Mouse (Mus musculus): ENCODE measurements around the gene Gm8113. TPM values are rescaled to one million over a fixed set of nuclear protein-coding genes. Genes with fewer than 3 reads are reported as not detected.

Gene Gm8113
- 0.04 and 0.17 TPM in 2 replicates for polyA plus RNA-seq (2012; ENCODE audit: low replicate concordance)

DNA sequence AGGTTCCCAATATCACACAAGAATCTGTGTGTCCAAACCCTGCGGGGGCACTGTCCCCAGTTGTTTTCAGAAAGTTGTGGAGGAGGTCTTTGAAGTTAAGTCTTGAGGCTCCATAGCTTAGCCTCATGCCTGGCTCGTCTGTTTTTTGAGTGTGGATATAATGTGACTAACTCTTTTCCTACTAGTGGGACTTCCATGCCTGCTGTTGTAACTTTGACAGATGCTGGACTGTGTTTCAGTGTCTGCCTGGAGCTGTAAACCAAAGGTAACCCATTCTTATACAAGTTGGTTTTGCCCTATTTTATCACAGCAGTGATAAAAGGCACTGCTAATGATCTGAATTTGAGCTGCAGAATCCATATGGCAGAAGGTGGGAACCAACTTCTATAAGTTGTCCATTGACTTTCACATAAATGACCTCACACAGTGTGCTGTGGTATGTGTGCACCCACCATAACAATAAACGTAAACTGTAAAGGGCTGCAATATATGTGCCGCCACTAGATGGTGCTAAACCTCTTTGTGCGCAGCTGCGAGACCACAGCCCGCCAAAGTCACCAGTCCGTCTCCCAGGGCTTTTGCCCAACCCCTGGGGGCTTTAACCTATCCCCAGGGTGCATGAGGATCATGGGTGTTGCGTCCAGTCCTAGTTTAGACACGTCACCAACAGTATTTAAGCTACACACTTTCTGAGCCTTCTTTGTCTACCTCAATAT lies at the start of gene Gm8113:
Gene Gm8113 (plus strand): TSS at position 703 of the 716 bp plus-strand sequence.

DNA sequence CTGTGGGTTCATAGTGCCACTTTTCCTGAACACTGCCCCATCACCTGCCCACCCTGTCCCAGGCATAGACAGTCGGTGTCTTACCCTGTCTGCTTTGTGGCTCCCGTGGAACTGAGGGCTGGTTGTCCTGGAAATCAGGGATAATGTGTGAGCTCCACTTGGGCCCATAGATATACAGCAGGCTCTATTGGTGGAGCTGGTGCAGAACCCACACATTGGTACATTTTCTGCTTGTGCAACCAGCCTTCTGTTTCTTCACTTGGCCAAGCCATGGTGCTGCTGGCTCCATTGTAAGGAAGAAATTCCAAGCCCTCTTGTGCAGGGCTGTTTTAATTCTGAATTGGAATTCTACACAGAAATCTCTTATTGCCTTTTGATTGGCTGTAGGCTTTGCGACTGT lies 49.8 kb upstream of the Gm8113 start, which contains the start of gene Ear1:
Gene Ear1 (minus strand): TSS at position 101 of the 400 bp plus-strand sequence.

DNA sequence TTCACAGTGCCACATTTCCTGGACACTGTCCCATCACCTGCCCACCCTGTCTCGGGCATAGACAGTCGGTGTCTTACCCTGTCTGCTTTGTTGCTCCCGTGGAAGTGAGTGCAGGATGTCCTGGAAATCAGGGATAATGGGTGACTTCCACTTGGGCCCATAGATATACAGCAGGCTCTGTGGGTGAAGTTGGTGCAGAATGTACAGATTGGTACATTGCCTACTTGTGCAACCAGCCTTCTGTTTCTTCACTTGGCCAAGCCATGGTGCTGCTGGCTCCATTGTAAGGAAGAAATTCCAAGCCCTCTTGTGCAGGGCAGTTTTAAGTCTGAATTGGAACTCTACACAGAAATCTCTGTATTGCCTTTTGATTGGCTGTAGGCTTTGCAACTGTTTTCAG lies 1.7 kb upstream of the Gm8113 start, which contains the start of gene Ear10:
Gene Ear10 (minus strand): TSS at position 101 of the 400 bp plus-strand sequence.

DNA sequence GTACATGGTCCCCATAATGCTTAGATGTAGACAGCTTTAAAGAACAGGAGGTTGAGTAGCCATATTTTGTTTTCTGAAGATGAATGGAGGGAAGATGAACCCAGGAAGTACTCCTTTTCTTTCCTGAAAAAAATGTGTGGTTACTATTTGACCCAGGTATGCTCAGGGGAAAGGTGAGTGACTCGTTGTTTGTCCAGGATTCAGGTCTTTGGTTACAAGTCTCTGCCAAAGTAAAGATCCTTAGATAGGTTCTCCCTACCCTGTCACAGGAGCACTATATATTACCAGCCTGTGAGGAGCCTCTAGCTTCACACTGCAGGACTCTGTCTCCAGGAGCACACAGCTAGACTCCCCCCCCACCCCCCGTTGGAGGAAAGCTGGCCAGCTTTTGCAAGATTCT lies 31.6 kb downstream of the Gm8113 start, which contains the start of gene Ang5:
Gene Ang5 (plus strand): TSS at position 301 of the 400 bp plus-strand sequence.

Other genes with a start within 250 kb of the Gm8113 start
- not detected in 2 replicates for gene Gm8165, start 248.2 kb upstream of the Gm8113 start, polyA plus RNA-seq (2012; ENCODE audit: low replicate concordance)
- 0.08 TPM in 1 of 2 replicates, not detected in the other for gene Gm7324, start 227.6 kb upstream of the Gm8113 start, polyA plus RNA-seq (2012; ENCODE audit: low replicate concordance)
- not detected in 2 replicates for gene Gm16506, start 197.9 kb upstream of the Gm8113 start, polyA plus RNA-seq (2012; ENCODE audit: low replicate concordance)
- gene Gm6526, start 177.5 kb upstream of the Gm8113 start, polyA plus RNA-seq (2012; ENCODE audit: low replicate concordance): not detected in 2 replicates
- not detected in 2 replicates for gene Gm8180, start 140.6 kb upstream of the Gm8113 start, polyA plus RNA-seq (2012; ENCODE audit: low replicate concordance)
- gene Ear1, start 49.9 kb upstream of the Gm8113 start, polyA plus RNA-seq (2012; ENCODE audit: low replicate concordance): 0.24 TPM in 1 of 2 replicates, not detected in the other
- gene Ear10, start 1.8 kb upstream of the Gm8113 start, polyA plus RNA-seq (2012; ENCODE audit: low replicate concordance): not detected in 2 replicates
- not detected in 2 replicates for gene Ang5, start 31.7 kb downstream of the Gm8113 start, polyA plus RNA-seq (2012; ENCODE audit: low replicate concordance)
- not detected in 2 replicates for gene Ang6, start 76.9 kb downstream of the Gm8113 start, polyA plus RNA-seq (2012; ENCODE audit: low replicate concordance)
- 3.3 and 6.2 TPM in 2 replicates for gene Ear2, start 177.3 kb downstream of the Gm8113 start, polyA plus RNA-seq (2012; ENCODE audit: low replicate concordance)
- gene Gm3327, start 198.5 kb downstream of the Gm8113 start, polyA plus RNA-seq (2012; ENCODE audit: low replicate concordance): not detected in 2 replicates

All from hematopoietic multipotent progenitor cell, adult 10-12 weeks (in vitro differentiated cells).